Mouse (Mus musculus) MEL-GATA-1-ER (cell line): ENCODE results near the gene Ppip5k2.
"Not testable (repeated sequence)": the region's sequence is repeated elsewhere in the genome, so short reads cannot be mapped to it uniquely, and the experiment has no call there.

Source experiments
- DNase-seq: peaks from one replicate; pipeline ENCODE4 v3.0.0-alpha.2; 2012; ENCODE audit warnings: low read depth; ENCODE audit errors: extremely low read depth

Ppip5k2 gene

GRCm38 (mm10) chr1:97769904-97770753, at the start of gene Ppip5k2, which contains the start of gene Gin1:
Gene Ppip5k2 (minus strand): TSS chr1:97770411.
Gene Gin1 (plus strand): TSS chr1:97770172.
- DNase-seq = peak; percentile 96

- DNase-seq = peak; percentile 16
Observed at GRCm38 (mm10) chr1:97809255-97809912, 39.2 kb upstream of the Ppip5k2 start.

GRCm38 (mm10) chr1:97804520-97804919, 34.3 kb upstream of the Ppip5k2 start:
- no peak for DNase-seq

- peak; percentile 59 for DNase-seq
Observed at GRCm38 (mm10) chr1:97802207-97802902, 32.1 kb upstream of the Ppip5k2 start.

- DNase-seq = no peak
Observed at GRCm38 (mm10) chr1:97795936-97796335, 25.7 kb upstream of the Ppip5k2 start.

GRCm38 (mm10) chr1:97794110-97794509, 23.9 kb upstream of the Ppip5k2 start:
- no peak for DNase-seq

GRCm38 (mm10) chr1:97788490-97788889, 18.3 kb upstream of the Ppip5k2 start:
- no peak for DNase-seq

GRCm38 (mm10) chr1:97787674-97788073, 17.5 kb upstream of the Ppip5k2 start:
- no peak for DNase-seq

- DNase-seq = no peak
Observed at GRCm38 (mm10) chr1:97785685-97786393, 15.6 kb upstream of the Ppip5k2 start.

DNA sequence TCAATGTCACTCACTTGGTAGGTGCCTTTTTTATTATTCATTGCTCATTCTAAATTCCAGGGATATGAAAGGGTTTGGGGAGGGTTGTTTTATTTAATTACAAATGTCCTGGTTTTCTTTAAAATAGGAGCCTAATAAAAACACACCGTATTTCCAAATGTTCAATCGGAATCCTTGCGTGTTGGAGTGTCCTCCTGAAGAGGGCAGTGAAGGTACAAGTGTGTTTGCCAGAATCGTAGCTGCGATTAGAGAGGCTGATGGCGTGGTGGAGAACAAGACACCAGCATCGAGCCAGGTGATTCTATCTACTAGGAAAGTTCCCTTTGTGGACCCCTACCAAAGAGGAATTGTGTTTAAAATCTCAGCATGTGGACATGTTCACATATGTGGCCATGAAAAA, 14.7 kb upstream of the Ppip5k2 start:
- no peak for DNase-seq

- DNase-seq = peak; percentile 84
Observed at GRCm38 (mm10) chr1:97781674-97782073, 11.5 kb upstream of the Ppip5k2 start.

GRCm38 (mm10) chr1:97773973-97774372, 3.8 kb upstream of the Ppip5k2 start:
- DNase-seq = peak; percentile 80

GRCm38 (mm10) chr1:97773362-97773761, 3.2 kb upstream of the Ppip5k2 start:
- DNase-seq = no peak

- DNase-seq = no peak
Observed at GRCm38 (mm10) chr1:97771727-97772126, 1.5 kb upstream of the Ppip5k2 start.

GRCm38 (mm10) chr1:97771118-97771517, 907 bp upstream of the Ppip5k2 start:
- DNase-seq = peak; percentile 53

DNA sequence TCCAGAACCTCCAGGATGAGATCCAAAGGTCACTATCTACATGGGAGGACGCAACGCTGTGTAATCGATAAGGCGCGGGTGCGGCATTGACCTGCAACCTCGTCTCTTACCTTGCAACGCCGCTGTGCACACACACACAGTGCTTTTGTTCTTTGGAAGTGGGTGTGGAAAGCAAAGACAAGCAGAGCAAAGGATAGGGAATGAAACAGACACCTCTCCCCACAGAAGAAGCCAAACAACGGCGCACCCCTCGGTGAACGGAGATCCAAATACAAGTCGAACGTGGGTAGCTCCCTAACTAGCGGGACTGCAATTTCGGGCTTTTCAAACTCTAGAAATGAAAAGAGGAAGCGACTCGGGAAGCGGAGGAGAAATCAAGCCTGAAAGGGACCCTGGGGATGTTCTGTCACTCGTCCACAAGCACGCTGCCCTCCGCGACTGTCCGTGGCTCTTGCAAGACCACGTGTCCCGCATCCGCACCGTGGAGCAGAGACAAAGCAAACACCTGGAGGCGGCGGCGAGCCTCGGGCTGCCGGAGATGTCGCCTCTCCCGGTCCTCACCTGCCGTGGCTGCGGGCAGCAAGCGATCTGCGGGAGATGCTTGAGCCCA, 812 bp downstream of the Ppip5k2 start:
- DNase-seq = peak; percentile 84

GRCm38 (mm10) chr1:97768906-97769293, 1.3 kb downstream of the Ppip5k2 start:
- DNase-seq = no peak

DNA sequence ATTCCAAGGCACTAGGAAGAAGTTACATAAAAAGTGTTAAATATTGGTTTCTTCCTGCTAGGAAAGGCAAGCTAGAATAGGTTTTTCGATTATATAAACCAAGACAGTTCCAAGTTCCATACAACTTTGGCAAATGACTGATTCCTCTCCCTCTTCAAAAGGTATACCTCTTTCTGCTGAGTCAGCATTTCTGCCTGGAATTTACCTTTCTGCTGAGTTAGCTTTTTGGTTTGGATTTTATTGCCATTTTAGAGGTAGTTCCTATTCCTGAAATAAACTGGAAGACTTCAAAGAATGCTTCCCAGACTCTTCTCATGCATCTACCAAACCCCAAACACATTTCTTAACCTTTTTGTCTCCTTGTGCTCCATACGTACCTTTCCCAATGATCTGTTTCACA, 2.1 kb downstream of the Ppip5k2 start:
- no peak for DNase-seq

GRCm38 (mm10) chr1:97765712-97766111, 4.5 kb downstream of the Ppip5k2 start:
- not testable (repeated sequence) for DNase-seq

DNA sequence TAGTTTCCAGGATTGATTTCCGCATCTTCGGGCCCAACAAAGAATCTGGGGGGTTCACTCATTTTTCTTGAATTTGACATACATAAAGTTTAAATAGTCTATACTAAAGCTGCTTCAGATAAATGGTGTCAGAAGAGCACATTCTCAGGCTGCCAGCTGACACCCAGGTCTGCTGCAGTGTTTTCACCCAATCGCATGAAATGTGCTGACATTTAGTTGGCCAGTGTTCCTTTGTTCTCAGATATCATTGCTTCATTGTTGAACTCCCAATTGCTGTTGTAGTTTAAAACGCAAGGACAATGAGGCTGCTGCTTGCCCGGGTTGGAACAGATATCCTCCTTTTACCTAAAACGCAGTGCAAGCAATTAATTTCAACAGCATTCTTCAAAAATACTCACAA, 8.7 kb downstream of the Ppip5k2 start:
- DNase-seq = no peak

DNA sequence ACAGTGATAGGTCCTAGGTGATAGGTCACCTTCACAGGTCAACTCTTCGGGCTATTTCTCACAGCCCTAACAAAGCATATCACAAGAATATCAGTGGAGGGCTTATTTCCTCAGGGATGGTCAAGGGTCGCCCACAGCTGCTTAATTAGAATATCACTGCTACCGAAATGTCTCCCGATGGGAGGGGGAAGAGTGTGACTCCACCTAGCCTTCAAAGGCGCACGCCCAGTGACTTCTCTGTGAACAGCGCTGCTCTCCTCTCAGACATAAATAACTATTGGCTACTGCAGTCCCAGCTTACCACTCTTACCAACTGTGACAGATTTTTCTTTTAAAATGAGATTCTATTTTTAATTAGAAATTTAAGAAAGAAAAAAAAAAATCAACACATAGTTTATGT, 9.6 kb downstream of the Ppip5k2 start:
- no peak for DNase-seq
